ENCODE assay signal across 28 mouse cellular contexts in the genomic region with DNA sequence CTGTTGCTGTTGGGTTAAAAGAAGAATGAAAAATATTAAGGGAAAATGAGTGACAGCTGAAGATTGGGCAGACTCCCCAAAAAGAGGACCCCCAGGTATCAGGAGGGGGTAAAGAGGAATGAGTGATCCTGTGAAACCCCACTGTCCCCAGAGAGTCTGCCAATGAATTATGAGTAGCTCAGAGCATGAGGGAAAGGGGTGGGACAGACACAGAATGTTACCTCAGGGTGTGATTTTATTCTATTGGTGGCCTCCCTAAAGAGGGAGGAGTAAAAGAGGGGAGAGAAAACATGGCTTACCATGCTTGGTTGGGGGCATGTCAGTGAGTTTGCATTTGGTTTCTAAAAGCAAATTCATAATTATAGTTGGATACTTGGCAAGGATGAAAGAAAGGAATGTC. TPM values are rescaled to one million over a fixed set of nuclear protein-coding genes. Genes with fewer than 3 reads are reported as not detected.
DNase-seq lines count a peak whose midpoint lies in the region; ATAC-seq and TF ChIP-seq lines count a peak whose summit lies in the region.
"Had no signal": no experiment of that assay in that cellular context is flagged by ENCODE, and none has a peak within 500 bp of the region (broad histone marks: within the 10 kb centered on the region; RNA-seq: fewer than 3 reads in every experiment).

No protein-coding gene starts in this region.

- peak overlapping the region; percentile 54 for H3K4me2 ChIP-seq in heart, embryonic 13.5 days
- H3K4me2 ChIP-seq in liver, embryonic 11.5 days, result peak overlapping the region; percentile 86
- H3K4me2 ChIP-seq in liver, postnatal 0 days (ENCODE audit: low read depth, low read length), result peak overlapping the region; percentile 78
- no peak overlapping the region for H3K4me2 ChIP-seq in midbrain, embryonic 14.5 days (ENCODE audit: low read length)
- H3K4me2 ChIP-seq: heart, embryonic 15.5 days; intestine, embryonic 15.5 days; limb, embryonic 12.5 days; neural tube, embryonic 13.5 days had no signal

- H3K27ac ChIP-seq in heart, embryonic 13.5 days (replicated peaks), result no peak overlapping the region; the same call in 1 of the 2 replicates
- H3K27ac ChIP-seq in liver, embryonic 11.5 days (ENCODE audit: low read depth, low read length), result no peak overlapping the region
- H3K27ac ChIP-seq in liver, postnatal 0 days (ENCODE audit: low read depth), result peak overlapping the region; percentile 83
- H3K27ac ChIP-seq in midbrain, embryonic 14.5 days (replicated peaks; ENCODE audit: low read depth, low read length), result no peak overlapping the region
- H3K27ac ChIP-seq: gastrocnemius, adult 2 months; heart, embryonic 15.5 days; intestine, embryonic 15.5 days; limb, embryonic 12.5 days had no signal

- peaks cover 2% of the 10 kb centered on the region for H3K4me1 ChIP-seq in heart, embryonic 13.5 days
- H3K4me1 ChIP-seq in liver, embryonic 11.5 days (replicated peaks; ENCODE audit: control insufficient read depth, insufficient read depth, low read length), result peaks cover 40% of the 10 kb centered on the region
- H3K4me1 ChIP-seq in liver, postnatal 0 days (ENCODE audit: insufficient read depth), result peaks cover 34% of the 10 kb centered on the region
- peaks cover 16% of the 10 kb centered on the region; the same call in 1 of the 2 replicates for H3K4me1 ChIP-seq in midbrain, embryonic 14.5 days (ENCODE audit: control insufficient read depth, insufficient read depth, low read length)
- H3K4me1 ChIP-seq: heart, embryonic 15.5 days; intestine, embryonic 15.5 days; limb, embryonic 12.5 days had no signal

- H3K36me3 ChIP-seq in heart, embryonic 13.5 days, result no peaks in the 10 kb centered on the region
- peaks cover 7% of the 10 kb centered on the region; the same call in 1 of the 2 replicates for H3K36me3 ChIP-seq in liver, embryonic 11.5 days (ENCODE audit: control insufficient read depth, insufficient read depth, low read length)
- peaks cover 12% of the 10 kb centered on the region for H3K36me3 ChIP-seq in liver, postnatal 0 days (replicated peaks; ENCODE audit: insufficient read depth, low read length)
- peaks cover 11% of the 10 kb centered on the region for H3K36me3 ChIP-seq in midbrain, embryonic 14.5 days (ENCODE audit: control insufficient read depth, insufficient read depth, low read length)
- H3K36me3 ChIP-seq: heart, embryonic 15.5 days; intestine, embryonic 15.5 days; limb, embryonic 12.5 days had no signal

- no peaks in the 10 kb centered on the region for H3K27me3 ChIP-seq in heart, embryonic 13.5 days (replicated peaks)
- no peaks in the 10 kb centered on the region for H3K27me3 ChIP-seq in liver, embryonic 11.5 days (replicated peaks; ENCODE audit: control insufficient read depth, insufficient read depth, low read length)
- no peaks in the 10 kb centered on the region for H3K27me3 ChIP-seq in liver, postnatal 0 days (ENCODE audit: insufficient read depth, low read length)
- H3K27me3 ChIP-seq in midbrain, embryonic 14.5 days (ENCODE audit: control insufficient read depth, insufficient read depth, low read length), result no peaks in the 10 kb centered on the region
- H3K27me3 ChIP-seq: intestine, embryonic 15.5 days; limb, embryonic 12.5 days; neural tube, embryonic 13.5 days had no signal

- TF ChIP-seq CTCF in liver, postnatal 0 days (IDR thresholded peaks at IDR 0.05; ENCODE audit: low read depth), result no peak

- no peak overlapping the region for H3K9ac ChIP-seq in heart, embryonic 13.5 days
- H3K9ac ChIP-seq in liver, embryonic 11.5 days (ENCODE audit: low read depth, low read length), result peak overlapping the region; percentile 93
- H3K9ac ChIP-seq in liver, postnatal 0 days (replicated peaks), result peak overlapping the region; percentile 73
- no peak overlapping the region for H3K9ac ChIP-seq in midbrain, embryonic 14.5 days (replicated peaks; ENCODE audit: low read length)
- H3K9ac ChIP-seq: heart, embryonic 15.5 days; intestine, embryonic 15.5 days; limb, embryonic 12.5 days had no signal

- ATAC-seq in heart, embryonic 13.5 days (ENCODE audit: extremely low read depth, insufficient number of reproducible peaks, low FRiP score, low TSS enrichment), result no peak
- peak; percentile 54 for ATAC-seq in liver, embryonic 11.5 days (replicated peaks; ENCODE audit: low FRiP score)
- peak; percentile 40; the same call in 1 of the 2 replicates for ATAC-seq in liver, postnatal 0 days
- ATAC-seq in midbrain, embryonic 14.5 days (ENCODE audit: low FRiP score, low TSS enrichment), result no peak
- ATAC-seq: forebrain, embryonic 14.5 days; hindbrain, embryonic 16.5 days; intestine, embryonic 15.5 days; midbrain, embryonic 16.5 days had no signal

- no peak for DNase-seq in heart, adult 11 months
- peak; percentile 54 for DNase-seq in c-Kit-negative CD71-positive TER-119-positive erythroid progenitor cells, embryonic 14.5 days (ENCODE audit: low read depth, low spot score)
- no peak for DNase-seq in liver, embryonic 11.5 days (ENCODE audit: low spot score)
- no peak for DNase-seq in liver, postnatal 0 days
- no peak for DNase-seq in midbrain, embryonic 14.5 days
- DNase-seq in Muller cell, postnatal 12 days (ENCODE audit: inconsistent ontology term), result no peak
- DNase-seq in urinary bladder, postnatal 25 days (ENCODE audit: low spot score), result no peak
- DNase-seq: adrenal gland, postnatal 10 days; cerebellum, postnatal 14 days; gastrocnemius, adult 2 months; heart, postnatal 4 days; kidney, adult 8-10 months; kidney, postnatal 10 days; lung, adult 2 months; lung, postnatal 36 days; retina, postnatal 1 day; right cerebral cortex, postnatal 25 days; spleen, adult 18-20 months; thymus, postnatal 14 days had no signal

- no peak for TF ChIP-seq EP300 in liver, postnatal 0 days (IDR thresholded peaks at IDR 0.05; ENCODE audit: low read depth)

- H3K9me3 ChIP-seq in heart, embryonic 13.5 days, result no peaks in the 10 kb centered on the region
- no peaks in the 10 kb centered on the region for H3K9me3 ChIP-seq in liver, embryonic 11.5 days (ENCODE audit: control insufficient read depth, low read length)
- H3K9me3 ChIP-seq in liver, postnatal 0 days (ENCODE audit: low read length), result no peaks in the 10 kb centered on the region
- no peaks in the 10 kb centered on the region for H3K9me3 ChIP-seq in midbrain, embryonic 14.5 days (ENCODE audit: control insufficient read depth, low read length)
- H3K9me3 ChIP-seq: heart, embryonic 15.5 days; intestine, embryonic 15.5 days; limb, embryonic 12.5 days; neural tube, embryonic 13.5 days had no signal

- H3K4me3 ChIP-seq in heart, embryonic 13.5 days, result peak overlapping the region; percentile 28; the same call in 1 of the 2 replicates
- peak overlapping the region; percentile 73 for H3K4me3 ChIP-seq in liver, embryonic 11.5 days (ENCODE audit: low read depth, low read length)
- H3K4me3 ChIP-seq in liver, postnatal 0 days (ENCODE audit: low read depth, low read length), result peak overlapping the region; percentile 67
- H3K4me3 ChIP-seq in midbrain, embryonic 14.5 days (replicated peaks; ENCODE audit: low read depth, low read length), result no peak overlapping the region
- H3K4me3 ChIP-seq: gastrocnemius, adult 2 months; heart, embryonic 15.5 days; intestine, embryonic 15.5 days; limb, embryonic 12.5 days; myocyte; neural tube, embryonic 13.5 days had no signal

RNA-seq across cellular contexts. Expression of a gene that starts 50.8 kb away (rescaled TPM):
- polyA plus RNA-seq in heart, embryonic 13.5 days (2015; fragmentation: Nextera tagmentation; extraction: Ambion mirVana), result 6.4 and 6.5 TPM in 2 replicates
- 66.5 and 73.2 TPM in 2 replicates for polyA plus RNA-seq in liver, embryonic 11.5 days (2014; fragmentation: Nextera tagmentation; extraction: Ambion mirVana)
- polyA plus RNA-seq in liver, postnatal 0 days (2015; fragmentation: Nextera tagmentation; extraction: Ambion mirVana), result 22.0 and 28.1 TPM in 2 replicates
- 117 and 136 TPM in 2 replicates for polyA plus RNA-seq in midbrain, embryonic 14.5 days (2014; fragmentation: Nextera tagmentation; extraction: Ambion mirVana)

Comparison
In these comparisons a context has a peak if more than half of its experiments do, and no peak if none do; other contexts are left out.
1. ATAC-seq: peak in liver, embryonic 11.5 days (single experiment) and liver, postnatal 0 days (single experiment); none in heart, embryonic 13.5 days (single experiment) and midbrain, embryonic 14.5 days (single experiment).
2. H3K9ac ChIP-seq: peak in liver, embryonic 11.5 days (single experiment) and liver, postnatal 0 days (single experiment); none in heart, embryonic 13.5 days (single experiment) and midbrain, embryonic 14.5 days (single experiment).